Mouse (Mus musculus): ENCODE measurements around the gene Gm14408.
"Not testable (repeated sequence)": the region's sequence is repeated elsewhere in the genome, so short reads cannot be mapped to it uniquely, and the experiment has no call there.

The Gm14408 gene

GRCm38 (mm10) chr2:176830840-176831239, at the start of gene Gm14408:
Gm14408 (plus strand) TSS chr2:176831140.
- in situ Hi-C loops (cut with MboI, MseI): loop anchor here in 1 of 2 experiments (10.0 kb wide), 1 partner anchor 1726 kb away; no protein-coding TSS in a partner anchor

DNA sequence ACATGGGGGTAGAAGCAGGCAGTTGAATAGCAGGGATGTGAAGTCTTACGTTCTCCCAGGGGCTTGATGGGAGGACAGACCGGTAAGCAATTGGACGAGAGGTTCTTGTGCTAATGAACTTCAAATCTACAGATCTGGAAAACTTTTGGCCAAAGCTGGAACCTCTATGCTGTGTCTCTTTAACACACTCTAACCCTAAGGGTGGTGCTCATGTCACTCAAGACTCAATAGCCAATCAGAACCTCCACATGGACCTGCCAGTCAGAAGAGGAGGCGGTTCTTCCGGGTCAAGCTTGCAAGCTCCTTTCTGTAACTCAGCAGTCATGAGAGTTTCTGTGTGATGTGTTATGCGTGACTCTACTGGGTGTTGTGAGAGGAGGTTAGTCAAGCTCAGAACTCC, 32.6 kb upstream of the Gm14408 start, which contains the start of gene Gm14295:
Gene Gm14295, plus strand, starts transcription at position 301 of the 400 bp plus-strand sequence.
- in situ Hi-C loops (cut with MboI, MseI): not testable (repeated sequence)

DNA sequence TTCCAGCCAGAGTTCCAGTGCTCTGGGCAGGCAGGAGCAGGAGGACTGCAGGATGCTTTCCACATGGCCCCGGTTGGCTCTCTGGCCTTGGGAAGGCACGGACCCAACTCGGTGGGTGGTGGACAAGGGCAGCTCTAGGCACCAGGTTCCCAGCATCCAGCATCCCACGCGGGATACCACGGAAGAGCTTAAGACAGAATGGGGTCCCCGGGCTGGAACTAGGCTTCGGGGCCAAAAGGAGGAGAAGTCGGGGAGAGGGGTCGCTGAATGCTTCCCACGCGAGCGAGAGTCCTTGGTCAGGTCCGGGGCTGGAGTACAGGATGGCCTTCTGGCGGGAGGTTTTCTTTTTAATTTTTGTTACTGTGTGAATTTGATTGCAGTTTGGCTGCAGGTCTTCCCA, 32.2 kb upstream of the Gm14408 start:
- in situ Hi-C loops (cut with MboI, MseI): not testable (repeated sequence)

Measured in T-helper 17 cell (primary cell).